Mouse (Mus musculus): ENCODE measurements at regions not wholly inside any gene's neighbourhood (a gene's known extent, or its start where the extent isn't known, plus 50 kb on each side); places are given as distances from the start of the nearest gene placed in this dataset.

DNA sequence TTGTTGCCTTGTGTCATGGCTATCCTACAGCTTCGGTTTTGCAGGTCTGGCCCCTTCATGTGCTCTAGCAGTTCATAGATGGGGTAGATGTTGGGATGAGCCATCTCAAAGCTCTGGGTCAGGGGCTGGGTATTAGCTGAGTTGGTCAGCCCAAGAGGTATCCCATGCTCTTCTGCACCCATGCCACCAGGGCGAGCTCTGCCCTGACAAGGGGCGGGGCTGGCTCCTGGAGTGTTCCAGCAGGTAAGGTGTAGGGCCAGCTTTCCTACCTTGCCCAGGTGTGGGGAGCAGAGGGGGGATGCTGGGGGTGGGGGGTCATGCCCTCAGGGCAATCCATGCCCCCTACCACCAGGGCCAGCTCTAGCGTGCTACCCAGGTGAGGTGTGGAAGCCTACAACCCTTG lies 91.0 kb downstream of the Xrcc2 start:
- Histone ChIP-seq H3K4me3 (replicated peaks; ENCODE audit: low read length) (no peak overlapping the region), H3K27me3 (replicated peaks; ENCODE audit: control insufficient read depth, insufficient read depth, low read length) (no peaks in the 10 kb centered on the region), H3K4me2 (ENCODE audit: low read length) (no peak overlapping the region), H3K9me3 (ENCODE audit: control insufficient read depth, low read length) (no peaks in the 10 kb centered on the region), H3K9ac (replicated peaks; ENCODE audit: low read depth, low read length) (no peak overlapping the region), H3K36me3 (ENCODE audit: control insufficient read depth, insufficient read depth) (no peaks in the 10 kb centered on the region), H3K27ac (ENCODE audit: low read length) (peak overlapping the region; percentile 37; the same call in 1 of the 2 replicates), H3K4me1 (replicated peaks; ENCODE audit: control insufficient read depth, insufficient read depth, low read length) (peaks cover 20% of the 10 kb centered on the region)
- WGBS, result 98% methylated on average over 4 of the region's 4 CpGs
- no peak for ATAC-seq

DNA sequence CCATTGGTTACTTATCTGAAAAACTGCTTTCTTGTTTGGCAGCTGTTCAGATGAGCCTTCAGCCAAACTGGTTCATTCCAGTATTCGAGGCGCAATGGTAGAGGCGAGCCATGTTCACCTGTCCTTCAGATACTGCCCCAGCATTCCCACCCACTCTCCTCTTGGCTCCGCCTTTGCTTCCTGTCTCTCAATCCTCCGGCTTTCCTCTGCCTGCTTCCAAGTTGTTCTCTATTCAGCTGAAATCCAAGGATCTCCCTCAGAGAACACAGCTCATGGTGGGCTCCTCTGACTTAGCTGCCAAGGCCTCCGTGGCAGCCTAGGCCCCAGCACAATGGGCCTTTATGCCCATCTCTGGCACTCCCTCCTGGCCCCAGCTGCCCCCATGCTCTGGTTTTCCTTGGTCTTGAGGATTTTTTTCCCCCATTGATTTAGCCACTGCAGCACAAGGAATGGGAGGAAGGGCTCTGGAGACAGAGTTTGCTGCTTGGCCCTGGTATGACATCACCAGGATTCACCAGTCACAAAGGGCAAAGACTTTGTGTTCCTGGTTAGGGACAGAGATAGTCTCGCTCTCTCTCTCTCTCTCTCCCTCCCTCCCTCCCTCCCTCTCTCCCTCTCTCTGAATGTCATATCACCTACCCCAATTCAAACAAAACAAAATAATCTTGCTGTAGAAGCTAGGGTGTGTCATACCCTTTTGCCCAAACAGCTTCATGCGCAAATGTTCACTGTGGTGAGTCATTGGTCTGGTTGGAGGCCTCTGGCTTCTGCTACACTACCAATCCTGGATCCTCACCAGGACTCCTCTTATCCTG lies 91.6 kb downstream of the Xrcc2 start:
- H3K9ac ChIP-seq (replicated peaks; ENCODE audit: low read depth, low read length), result no peak overlapping the region
- H3K36me3 ChIP-seq (ENCODE audit: control insufficient read depth, insufficient read depth), result no peaks in the 10 kb centered on the region
- peaks cover 20% of the 10 kb centered on the region for H3K4me1 ChIP-seq (replicated peaks; ENCODE audit: control insufficient read depth, insufficient read depth, low read length)
- no peaks in the 10 kb centered on the region for H3K9me3 ChIP-seq (ENCODE audit: control insufficient read depth, low read length)
- peak overlapping the region; percentile 45 for H3K27ac ChIP-seq (ENCODE audit: low read length)
- WGBS, result 50% methylated on average over 8 of the region's 8 CpGs
- no peak overlapping the region for H3K4me3 ChIP-seq (replicated peaks; ENCODE audit: low read length)
- no peaks in the 10 kb centered on the region for H3K27me3 ChIP-seq (replicated peaks; ENCODE audit: control insufficient read depth, insufficient read depth, low read length)
- no peak overlapping the region for H3K4me2 ChIP-seq (ENCODE audit: low read length)
- ATAC-seq, result peak; percentile 86

DNA sequence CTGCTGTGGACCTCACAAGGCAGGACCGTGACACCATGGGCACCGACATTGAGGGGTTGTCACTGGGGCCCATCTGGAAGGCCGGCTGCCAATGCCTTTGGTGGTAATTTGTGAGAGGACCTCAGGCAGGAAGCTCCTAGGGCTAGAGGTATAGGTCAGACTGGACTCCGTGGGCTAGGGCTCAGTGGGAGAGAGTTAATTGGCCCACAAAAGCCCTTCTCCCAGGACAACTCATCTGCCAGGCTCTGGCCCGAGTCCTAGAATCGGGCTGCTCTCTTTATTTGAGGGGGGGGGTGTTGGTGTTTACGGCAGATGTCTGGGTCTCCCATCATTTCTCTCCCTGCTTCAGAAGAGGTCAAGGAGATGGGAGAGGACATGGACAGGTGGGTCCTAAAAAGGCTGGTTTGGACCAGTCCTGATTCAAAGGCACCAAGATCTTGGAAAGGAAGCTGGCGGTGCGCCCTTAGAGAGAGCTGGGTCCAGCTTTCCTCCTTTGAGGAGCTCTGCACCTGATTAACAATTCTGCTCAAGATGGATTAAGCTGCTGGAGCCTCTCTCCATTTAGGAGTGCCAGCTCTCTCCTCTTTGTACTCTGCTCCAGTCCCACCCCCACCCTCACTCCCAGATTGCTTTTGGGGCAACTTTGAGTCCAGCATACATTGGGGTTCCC lies 93.5 kb downstream of the Xrcc2 start:
- H3K4me2 ChIP-seq (ENCODE audit: low read length), result no peak overlapping the region
- H3K27ac ChIP-seq (ENCODE audit: low read length), result peak overlapping the region; percentile 20; the same call in 1 of the 2 replicates

GRCm38 (mm10) chr5:25609911-25610310 lies 94.0 kb downstream of the Cct8l1 start:
- H3K4me1 ChIP-seq (replicated peaks; ENCODE audit: control insufficient read depth, insufficient read depth, low read length), result peaks cover 20% of the 10 kb centered on the region
- H3K4me3 ChIP-seq (replicated peaks; ENCODE audit: low read length), result no peak overlapping the region
- WGBS, result 7% methylated on average over 9 of the region's 9 CpGs
- H3K27ac ChIP-seq (ENCODE audit: low read length), result peak overlapping the region; percentile 72
- H3K9me3 ChIP-seq (ENCODE audit: control insufficient read depth, low read length), result no peaks in the 10 kb centered on the region
- H3K36me3 ChIP-seq (ENCODE audit: control insufficient read depth, insufficient read depth), result no peaks in the 10 kb centered on the region
- H3K27me3 ChIP-seq (replicated peaks; ENCODE audit: control insufficient read depth, insufficient read depth, low read length), result no peaks in the 10 kb centered on the region
- H3K9ac ChIP-seq (replicated peaks; ENCODE audit: low read depth, low read length), result no peak overlapping the region
- ATAC-seq, result peak; percentile 83
- no peak overlapping the region for H3K4me2 ChIP-seq (ENCODE audit: low read length)

More for the DNA sequence above, 93.5 kb downstream of the Xrcc2 start:
- Histone ChIP-seq H3K9ac (replicated peaks; ENCODE audit: low read depth, low read length) (no peak overlapping the region), H3K9me3 (ENCODE audit: control insufficient read depth, low read length) (no peaks in the 10 kb centered on the region), H3K27me3 (replicated peaks; ENCODE audit: control insufficient read depth, insufficient read depth, low read length) (no peaks in the 10 kb centered on the region), H3K4me1 (replicated peaks; ENCODE audit: control insufficient read depth, insufficient read depth, low read length) (peaks cover 20% of the 10 kb centered on the region), H3K4me3 (replicated peaks; ENCODE audit: low read length) (no peak overlapping the region), H3K36me3 (ENCODE audit: control insufficient read depth, insufficient read depth) (no peaks in the 10 kb centered on the region)
- ATAC-seq, result no peak
- WGBS, result 68% methylated on average over 9 of the region's 9 CpGs

DNA sequence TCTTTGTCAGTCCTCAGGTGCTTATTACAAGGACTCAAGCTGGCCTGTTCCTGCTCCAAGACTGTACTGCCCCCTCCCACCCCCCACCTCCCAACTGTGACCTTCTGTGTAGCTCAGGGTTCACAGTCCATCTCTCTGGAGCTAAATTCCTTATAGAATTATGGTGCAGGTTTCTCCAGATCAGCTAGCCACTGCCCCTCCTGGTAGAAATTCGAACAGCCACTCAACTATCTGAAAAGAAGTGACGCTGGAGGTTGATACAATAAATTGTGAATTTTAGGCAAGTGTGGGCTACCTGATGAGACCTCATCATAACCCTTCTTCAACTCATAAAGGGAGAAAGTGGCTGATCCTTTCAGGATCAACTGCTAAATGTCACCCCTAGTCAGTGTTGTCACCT lies 86.3 kb downstream of the Cct8l1 start:
- H3K36me3 ChIP-seq (ENCODE audit: control insufficient read depth, insufficient read depth), result no peaks in the 10 kb centered on the region
- no peaks in the 10 kb centered on the region for H3K9me3 ChIP-seq (ENCODE audit: control insufficient read depth, low read length)
- no peak overlapping the region for H3K9ac ChIP-seq (replicated peaks; ENCODE audit: low read depth, low read length)
- no peak overlapping the region for H3K4me3 ChIP-seq (replicated peaks; ENCODE audit: low read length)
- 65% methylated on average over 2 of the region's 2 CpGs for WGBS
- no peaks in the 10 kb centered on the region for H3K27me3 ChIP-seq (replicated peaks; ENCODE audit: control insufficient read depth, insufficient read depth, low read length)
- H3K4me2 ChIP-seq (ENCODE audit: low read length), result no peak overlapping the region
- H3K4me1 ChIP-seq (replicated peaks; ENCODE audit: control insufficient read depth, insufficient read depth, low read length), result no peaks in the 10 kb centered on the region
- no peak overlapping the region for H3K27ac ChIP-seq (ENCODE audit: low read length)
- ATAC-seq, result no peak

DNA sequence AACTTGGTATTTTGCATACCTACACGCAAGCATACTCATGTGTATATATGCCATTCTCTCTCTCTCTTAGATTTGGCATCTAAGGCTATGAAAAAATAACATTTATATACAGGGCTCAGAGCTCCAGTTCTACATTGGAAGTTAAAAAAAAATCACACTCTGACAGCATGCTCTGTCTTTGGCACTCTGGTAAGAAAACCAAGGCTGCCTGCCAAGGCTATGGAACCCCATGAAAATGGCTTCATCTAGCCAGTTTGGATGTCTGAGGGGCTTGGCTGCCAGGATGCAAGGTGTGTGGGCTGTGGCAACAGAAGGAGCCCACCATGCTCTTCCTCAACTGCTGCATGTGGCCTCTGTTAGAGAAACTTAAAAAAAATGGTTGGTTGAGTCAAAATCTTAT lies 83.5 kb downstream of the Cct8l1 start:
- no peaks in the 10 kb centered on the region for H3K36me3 ChIP-seq (ENCODE audit: control insufficient read depth, insufficient read depth)
- H3K4me3 ChIP-seq (replicated peaks; ENCODE audit: low read length), result no peak overlapping the region
- no peaks in the 10 kb centered on the region for H3K27me3 ChIP-seq (replicated peaks; ENCODE audit: control insufficient read depth, insufficient read depth, low read length)
- WGBS, result 76% methylated on average over 1 of the region's 1 CpGs
- no peaks in the 10 kb centered on the region for H3K4me1 ChIP-seq (replicated peaks; ENCODE audit: control insufficient read depth, insufficient read depth, low read length)
- no peaks in the 10 kb centered on the region for H3K9me3 ChIP-seq (ENCODE audit: control insufficient read depth, low read length)
- H3K9ac ChIP-seq (replicated peaks; ENCODE audit: low read depth, low read length), result no peak overlapping the region
- no peak overlapping the region for H3K27ac ChIP-seq (ENCODE audit: low read length)
- ATAC-seq, result peak; percentile 49
- H3K4me2 ChIP-seq (ENCODE audit: low read length), result no peak overlapping the region

GRCm38 (mm10) chr5:25597786-25598185 lies 81.9 kb downstream of the Cct8l1 start:
- H3K4me1 ChIP-seq (replicated peaks; ENCODE audit: control insufficient read depth, insufficient read depth, low read length), result no peaks in the 10 kb centered on the region
- WGBS, result 93% methylated on average over 6 of the region's 6 CpGs
- ATAC-seq, result no peak

GRCm38 (mm10) chr5:25591709-25592108 lies 75.8 kb downstream of the Cct8l1 start:
- no peak overlapping the region for H3K9ac ChIP-seq (replicated peaks; ENCODE audit: low read depth, low read length)
- no peak overlapping the region for H3K27ac ChIP-seq (ENCODE audit: low read length)
- H3K36me3 ChIP-seq (ENCODE audit: control insufficient read depth, insufficient read depth), result no peaks in the 10 kb centered on the region
- H3K4me3 ChIP-seq (replicated peaks; ENCODE audit: low read length), result no peak overlapping the region
- no peak overlapping the region for H3K4me2 ChIP-seq (ENCODE audit: low read length)
- no peak for ATAC-seq
- no peaks in the 10 kb centered on the region for H3K9me3 ChIP-seq (ENCODE audit: control insufficient read depth, low read length)
- H3K27me3 ChIP-seq (replicated peaks; ENCODE audit: control insufficient read depth, insufficient read depth, low read length), result no peaks in the 10 kb centered on the region
- no peaks in the 10 kb centered on the region for H3K4me1 ChIP-seq (replicated peaks; ENCODE audit: control insufficient read depth, insufficient read depth, low read length)

More at GRCm38 (mm10) chr5:25597786-25598185, 81.9 kb downstream of the Cct8l1 start:
- Histone ChIP-seq H3K36me3 (ENCODE audit: control insufficient read depth, insufficient read depth) (no peaks in the 10 kb centered on the region), H3K9ac (replicated peaks; ENCODE audit: low read depth, low read length) (no peak overlapping the region), H3K4me2 (ENCODE audit: low read length) (no peak overlapping the region), H3K27ac (ENCODE audit: low read length) (no peak overlapping the region), H3K4me3 (replicated peaks; ENCODE audit: low read length) (no peak overlapping the region), H3K27me3 (replicated peaks; ENCODE audit: control insufficient read depth, insufficient read depth, low read length) (no peaks in the 10 kb centered on the region), H3K9me3 (ENCODE audit: control insufficient read depth, low read length) (no peaks in the 10 kb centered on the region)

Data from forebrain, embryonic 16.5 days (tissue).